Mouse (Mus musculus): ENCODE data around the gene Tmem186. TPM values are rescaled to one million over a fixed set of nuclear protein-coding genes. Genes with fewer than 3 reads are reported as not detected.

The Tmem186 gene
- total RNA-seq (2021): 10 to 100 TPM; 12.4 to 13.4 TPM
- long read RNA-seq, experiment 1, transcript Tmem186-201 (2 exons, 3,391 nt): major isoform, 5 of 10 reads
- long read RNA-seq, experiment 1, partial matches to known transcripts: 0 of 10 reads
- long read RNA-seq, experiment 1, other reads (novel, unspliced or antisense): 5 of 10 reads
- long read RNA-seq, experiment 2, transcript Tmem186-201 (2 exons, 3,391 nt): major isoform, 5 of 9 reads
- long read RNA-seq, experiment 2, partial matches to known transcripts: 0 of 9 reads
- long read RNA-seq, experiment 2, other reads (novel, unspliced or antisense): 4 of 9 reads

- peak within 1 kb of the TSS; percentile 92 for H3K27ac ChIP-seq
- H3K4me3 ChIP-seq: peak within 1 kb of the TSS; percentile 96
- TF ChIP-seq CTCF (conservative IDR thresholded peaks at IDR 0.05): peak; percentile 48
- DNase-seq (ENCODE audit: low spot score in 2 of 2): peak; percentile 79 to 90
Measured at GRCm38 (mm10) chr16:8637217-8638051, at the start of gene Tmem186, which contains the start of gene Pmm2. TSS of gene Tmem186 (minus strand) at chr16:8637712. TSS of gene Pmm2 (plus strand) at chr16:8637674.

GRCm38 (mm10) chr16:8686871-8687535, 49.5 kb upstream of the Tmem186 start:
- no peak for DNase-seq (ENCODE audit: low spot score in 2 of 2)
- no peak overlapping the region for H3K4me3 ChIP-seq
- no peak overlapping the region for H3K27ac ChIP-seq
- no peak for TF ChIP-seq CTCF (conservative IDR thresholded peaks at IDR 0.05)

- Histone ChIP-seq H3K27ac (0 out of 2 replicates have a peak overlapping the region, but pooled peaks have one; percentile 8), H3K4me3 (no peak overlapping the region)
Measured at GRCm38 (mm10) chr16:8686121-8686870, 48.8 kb upstream of the Tmem186 start.

DNA sequence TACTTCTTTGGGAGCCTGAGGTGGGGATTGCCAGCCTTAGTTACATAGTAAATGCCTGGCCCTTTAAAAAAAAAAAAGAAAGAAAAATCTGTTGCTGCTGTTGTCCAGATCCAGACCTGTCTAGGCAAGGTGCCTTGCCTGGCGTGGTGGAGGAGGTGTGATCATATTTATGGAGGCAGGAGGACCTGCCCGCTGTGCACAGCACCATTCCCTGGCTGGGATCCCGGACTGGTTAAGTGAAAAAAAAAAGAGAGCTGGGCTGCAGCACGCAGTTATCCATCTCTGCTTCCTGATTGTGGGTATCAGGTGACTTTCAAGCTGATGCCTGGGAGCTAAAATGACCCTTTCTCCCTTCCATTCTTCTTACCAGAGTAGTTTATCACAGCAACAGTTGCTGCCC, 47.6 kb upstream of the Tmem186 start:
- no peak for DNase-seq (ENCODE audit: low spot score in 2 of 2)
- no peak overlapping the region for H3K27ac ChIP-seq
- no peak for TF ChIP-seq CTCF (conservative IDR thresholded peaks at IDR 0.05)
- no peak overlapping the region for H3K4me3 ChIP-seq

More at GRCm38 (mm10) chr16:8686121-8686870, 48.8 kb upstream of the Tmem186 start:
- DNase-seq (ENCODE audit: low spot score in 2 of 2): peak; percentile 76 to 88
- TF ChIP-seq CTCF (conservative IDR thresholded peaks at IDR 0.05): peak; percentile 98

- Histone ChIP-seq H3K4me3 (no peak within 1 kb of the TSS), H3K27ac (no peak within 1 kb of the TSS)
- no peak for TF ChIP-seq CTCF (conservative IDR thresholded peaks at IDR 0.05)
- DNase-seq (ENCODE audit: low spot score in 2 of 2): no peak
Measured at GRCm38 (mm10) chr16:8680470-8680869, 43.0 kb upstream of the Tmem186 start, which contains the start of gene Gm5767. TSS of gene Gm5767 (plus strand) at chr16:8680770.

- no peak for TF ChIP-seq CTCF (conservative IDR thresholded peaks at IDR 0.05)
- Histone ChIP-seq H3K4me3 (no peak overlapping the region), H3K27ac (no peak overlapping the region)
- no peak for DNase-seq (ENCODE audit: low spot score in 2 of 2)
Measured at GRCm38 (mm10) chr16:8679780-8680179, 42.3 kb upstream of the Tmem186 start.

- Histone ChIP-seq H3K27ac (no peak overlapping the region), H3K4me3 (no peak overlapping the region)
- no peak for TF ChIP-seq CTCF (conservative IDR thresholded peaks at IDR 0.05)
- no peak for DNase-seq (ENCODE audit: low spot score in 2 of 2)
Measured at GRCm38 (mm10) chr16:8678676-8679075, 41.2 kb upstream of the Tmem186 start.

DNA sequence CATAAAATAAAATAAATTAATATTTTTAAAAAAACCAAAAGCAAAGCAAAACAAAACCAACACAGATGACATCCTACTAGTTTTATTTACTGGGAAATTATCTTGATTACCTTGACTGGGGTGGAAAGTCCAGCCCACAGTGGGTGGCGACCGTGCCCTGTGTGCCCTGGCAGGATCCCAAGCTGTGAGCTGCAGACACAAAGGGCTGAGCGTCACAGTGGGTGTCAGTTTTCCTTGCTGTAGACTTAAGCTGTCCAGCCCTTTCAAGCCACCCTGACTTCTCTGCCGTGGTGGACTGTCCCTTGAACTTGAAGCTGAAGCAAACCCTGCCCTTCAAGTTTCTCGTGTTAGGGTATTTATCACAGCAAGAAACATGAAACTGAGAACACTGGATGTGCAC, 40.5 kb upstream of the Tmem186 start:
- no peak for DNase-seq (ENCODE audit: low spot score in 2 of 2)
- Histone ChIP-seq H3K4me3 (no peak overlapping the region), H3K27ac (no peak overlapping the region)
- no peak for TF ChIP-seq CTCF (conservative IDR thresholded peaks at IDR 0.05)

DNA sequence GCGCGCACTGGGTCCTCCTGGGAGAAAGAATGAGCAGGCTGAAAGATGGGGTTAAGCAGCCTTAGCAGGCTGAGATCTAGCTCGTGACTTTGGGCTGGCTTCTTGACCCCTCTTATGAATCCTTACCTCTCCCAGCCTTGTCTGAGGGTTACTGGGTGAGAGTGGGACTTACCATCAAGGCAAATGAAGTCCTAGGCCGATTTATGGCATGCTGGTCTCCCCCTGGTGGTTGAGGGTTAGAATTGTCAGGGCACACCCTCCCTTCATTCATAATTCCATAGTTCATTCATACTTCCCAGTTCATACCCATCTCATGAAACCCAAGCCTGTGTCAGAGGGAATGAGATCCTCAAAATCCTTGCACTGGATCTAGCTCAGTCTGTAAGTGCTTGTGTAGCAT, 39.3 kb upstream of the Tmem186 start:
- Histone ChIP-seq H3K27ac (no peak overlapping the region), H3K4me3 (no peak overlapping the region)
- TF ChIP-seq CTCF (conservative IDR thresholded peaks at IDR 0.05): peak; percentile 91
- DNase-seq (ENCODE audit: low spot score in 2 of 2): peak; percentile 44 to 68

DNA sequence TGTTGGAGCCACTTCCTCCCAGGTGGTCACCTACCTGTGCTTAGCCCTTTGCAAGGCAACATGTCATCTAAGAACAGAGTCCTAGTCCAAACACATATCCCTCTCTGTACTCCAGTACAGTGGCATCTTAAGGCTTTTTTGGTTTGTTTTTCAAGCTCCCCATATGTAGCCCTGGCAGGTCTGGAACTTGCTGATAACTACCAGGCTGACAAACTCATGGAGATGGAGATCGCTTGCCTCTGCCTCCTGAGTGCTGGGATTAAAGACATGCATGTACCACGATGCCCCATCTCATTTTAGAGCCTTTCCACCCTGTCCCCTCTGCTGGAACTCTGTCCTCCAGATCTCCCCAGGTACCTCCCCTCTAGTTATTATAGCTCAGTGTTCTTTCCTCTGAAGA, 38.7 kb upstream of the Tmem186 start:
- no peak for TF ChIP-seq CTCF (conservative IDR thresholded peaks at IDR 0.05)

DNA sequence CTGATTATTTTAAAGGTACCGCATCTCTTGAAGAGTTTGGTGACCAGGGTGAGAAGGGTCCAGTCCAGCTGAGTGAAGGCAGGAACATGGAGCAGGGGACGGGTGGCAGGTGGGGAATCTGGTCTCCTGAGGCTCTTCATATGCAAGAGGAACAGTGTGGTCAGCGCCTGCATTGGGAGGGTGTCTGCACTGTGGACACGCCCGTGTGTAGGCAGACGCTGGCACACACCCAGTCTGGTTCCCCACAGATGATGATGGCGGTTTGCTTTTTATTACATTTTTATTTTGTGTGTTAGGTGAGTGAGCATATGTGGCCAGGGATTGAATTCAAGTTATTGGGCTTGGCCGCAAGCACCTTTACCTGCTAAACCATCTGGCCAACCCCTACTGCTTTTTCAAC, 38.0 kb upstream of the Tmem186 start:
- no peak overlapping the region for H3K27ac ChIP-seq
- no peak overlapping the region for H3K4me3 ChIP-seq
- no peak for DNase-seq (ENCODE audit: low spot score in 2 of 2)
- TF ChIP-seq CTCF (conservative IDR thresholded peaks at IDR 0.05): no peak

More for the DNA sequence above, 38.7 kb upstream of the Tmem186 start:
- no peak overlapping the region for H3K4me3 ChIP-seq
- no peak for DNase-seq (ENCODE audit: low spot score in 2 of 2)
- H3K27ac ChIP-seq: no peak overlapping the region

- peak; percentile 87 for TF ChIP-seq CTCF (conservative IDR thresholded peaks at IDR 0.05)
- Histone ChIP-seq H3K27ac (no peak overlapping the region), H3K4me3 (no peak overlapping the region)
- peak in 1 of 2 experiments; percentile 61 for DNase-seq (ENCODE audit: low spot score in 2 of 2)
Measured at GRCm38 (mm10) chr16:8674165-8674564, 36.7 kb upstream of the Tmem186 start.
